Mouse (Mus musculus) heart, embryonic 14.5 days (tissue): ENCODE measurements around the gene Olfr441. TPM values are rescaled to one million over a fixed set of nuclear protein-coding genes. Genes with fewer than 3 reads are reported as not detected.
"Not testable (repeated sequence)": the region's sequence is repeated elsewhere in the genome, so short reads cannot be mapped to it uniquely, and the experiment has no call there.

Experiments
- ATAC-seq: fragments of 200-750 bp; cut with Nextera tagmentation; 2 replicates; pipeline ENCODE4 v1.8.0; 2017; ENCODE audit warnings: low read depth, moderate TSS enrichment; ENCODE audit not compliant: insufficient number of reproducible peaks, insufficient read depth, low FRiP score
- H3K27ac ChIP-seq, 2 experiments: fragments of 200-500 bp in 1 of 2; fragments of 300-500 bp in 1 of 2; sonication (generic) in 1 of 2; replicated peaks in 1 of 2; 2 replicates each; pipeline ENCODE4 v1.5.1; 2012 to 2014; ENCODE audit warnings: low read depth in 2 of 2, low read length in 2 of 2, control low read depth in 1 of 2, mild to moderate bottlenecking in 1 of 2, mixed read lengths in 1 of 2; ENCODE audit not compliant: control insufficient read depth in 1 of 2, insufficient read depth in 1 of 2
- H3K27me3 ChIP-seq: fragments of 300-500 bp; sonication (generic); 2 replicates; pipeline ENCODE4 v1.6.1; 2014; ENCODE audit warnings: mild to moderate bottlenecking, low read length, control low read depth; ENCODE audit not compliant: control insufficient read depth, insufficient read depth
- H3K36me3 ChIP-seq: fragments of 300-500 bp; sonication (generic); 2 replicates; pipeline ENCODE4 v1.6.1; 2014; ENCODE audit warnings: mild to moderate bottlenecking, control low read depth, low read length, mixed read lengths; ENCODE audit not compliant: control insufficient read depth, insufficient read depth
- H3K4me1 ChIP-seq, 2 experiments: fragments of 200-500 bp in 1 of 2; fragments of 300-500 bp in 1 of 2; sonication (generic) in 1 of 2; 2 replicates each; pipeline ENCODE4 v1.6.1; 2012 to 2014; ENCODE audit warnings: low read length in 2 of 2, control low read depth in 1 of 2, mixed read lengths in 1 of 2; ENCODE audit not compliant: control insufficient read depth in 2 of 2, insufficient read depth in 2 of 2
- H3K4me2 ChIP-seq: fragments of 300-500 bp; sonication (generic); 2 replicates; pipeline ENCODE4 v1.6.1; 2014; ENCODE audit warnings: mild to moderate bottlenecking, low read length
- H3K4me3 ChIP-seq, 2 experiments: fragments of 200-500 bp in 1 of 2; fragments of 300-500 bp in 1 of 2; sonication (generic) in 1 of 2; 2 replicates each; pipeline ENCODE4 v1.5.1; 2012 to 2014; ENCODE audit warnings: low read length in 2 of 2, mild to moderate bottlenecking in 2 of 2, control low read depth in 1 of 2, low read depth in 1 of 2, moderate library complexity in 1 of 2; ENCODE audit not compliant: control insufficient read depth in 1 of 2, insufficient read depth in 1 of 2
- H3K9ac ChIP-seq: fragments of 300-500 bp; sonication (generic); 2 replicates; pipeline ENCODE4 v1.6.1; 2014; ENCODE audit warnings: mild to moderate bottlenecking, low read length
- H3K9me3 ChIP-seq: fragments of 300-500 bp; sonication (generic); 2 replicates; pipeline ENCODE4 v1.6.1; 2016; ENCODE audit warnings: low read length, control low read depth; ENCODE audit not compliant: control insufficient read depth
- WGBS: fragments of 180-500 bp; shearing (Covaris S2); extraction: QIAGEN DNeasy Blood & Tissue Kit; methylation state at CpG from one replicate; pipeline ENCODE4 v1.1.7; 2014; 5-methylcytosine and 5-hydroxymethylcytosine counted together
- polyA plus RNA-seq: library from polyadenylated mRNA; unstranded; fragments of >200 nt; fragmentation: Nextera tagmentation; extraction: Ambion mirVana; gene quantifications from 2 replicates; pipeline ENCODE4 v1.2.1, GENCODE M21; 2014

Gene Olfr441
- polyA plus RNA-seq = not detected in 2 replicates

DNA sequence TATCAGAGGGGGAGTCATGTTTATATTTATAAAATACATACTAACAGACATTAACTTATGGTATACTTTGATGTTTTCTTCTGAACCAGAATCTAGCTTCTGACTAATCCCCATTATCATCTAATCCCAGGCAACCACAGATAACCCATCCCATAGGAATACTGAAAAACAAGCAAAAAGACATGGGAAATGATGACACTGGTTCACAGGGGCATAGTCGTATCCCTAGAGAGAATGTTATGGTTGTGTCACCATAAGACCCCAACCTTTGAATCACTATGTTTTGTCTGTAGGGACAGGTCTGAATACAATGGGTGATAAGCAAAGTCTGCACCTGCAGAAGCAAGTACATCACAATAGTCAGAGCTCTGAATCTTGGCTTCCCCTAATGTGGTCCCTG, at the start of gene Olfr441:
Olfr441 (plus strand) TSS at position 301 of the 400 bp plus-strand sequence.
- not testable (repeated sequence) for H3K36me3 ChIP-seq, ATAC-seq, H3K9ac ChIP-seq, H3K4me1 ChIP-seq, H3K4me3 ChIP-seq, H3K9me3 ChIP-seq, H3K4me2 ChIP-seq, H3K27ac ChIP-seq, H3K27me3 ChIP-seq
- 68% methylated on average over 1 of the region's 1 CpGs for WGBS

DNA sequence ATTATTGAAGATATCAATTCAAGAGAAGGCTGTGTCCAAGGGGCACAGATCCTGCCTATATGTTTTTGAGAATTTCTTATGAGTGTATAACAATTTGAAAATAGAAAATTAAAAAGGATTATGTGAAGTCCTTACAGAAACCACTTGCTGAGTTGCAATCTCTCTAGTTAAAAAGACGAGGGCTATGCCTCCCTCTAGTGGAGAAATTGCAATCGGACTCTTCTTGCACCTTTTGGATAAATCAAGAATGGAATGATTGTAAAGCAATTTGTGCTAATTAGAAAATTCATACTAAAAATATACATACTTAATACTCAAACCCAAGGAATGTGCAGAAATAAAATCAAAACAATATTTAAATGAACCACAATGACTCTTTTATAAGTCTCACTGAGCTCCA, 27.4 kb upstream of the Olfr441 start:
- 6% methylated on average over 2 of the region's 2 CpGs for WGBS
- ATAC-seq = no peak
- H3K4me2 ChIP-seq = no peak overlapping the region

DNA sequence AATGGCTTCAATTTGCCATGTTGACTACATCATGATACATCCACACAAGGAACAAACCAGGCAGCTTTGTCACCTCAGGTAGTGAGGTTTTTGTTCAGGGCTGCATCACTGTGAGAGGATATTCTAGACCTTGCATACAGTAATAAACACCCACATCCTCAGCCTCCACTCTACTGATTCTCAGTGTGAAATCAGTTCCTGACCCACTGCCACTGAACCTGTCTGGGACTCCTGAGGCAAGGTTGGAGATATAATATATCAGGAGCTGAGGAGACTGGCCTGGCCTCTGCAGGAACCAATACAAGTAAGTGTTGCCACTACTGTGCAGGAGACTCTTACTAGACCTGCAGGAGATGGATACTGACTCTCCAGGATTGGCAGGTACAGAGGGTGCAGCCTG, 24.8 kb upstream of the Olfr441 start:
- H3K9ac ChIP-seq, H3K27ac ChIP-seq, ATAC-seq, H3K4me1 ChIP-seq, H3K36me3 ChIP-seq, H3K9me3 ChIP-seq, H3K27me3 ChIP-seq, H3K4me3 ChIP-seq, H3K4me2 ChIP-seq: not testable (repeated sequence)

More for the DNA sequence above, 27.4 kb upstream of the Olfr441 start:
- H3K4me1 ChIP-seq = no peaks in the 10 kb centered on the region
- no peaks in the 10 kb centered on the region for H3K36me3 ChIP-seq
- no peaks in the 10 kb centered on the region for H3K9me3 ChIP-seq
- H3K27me3 ChIP-seq = no peaks in the 10 kb centered on the region
- no peak overlapping the region for H3K27ac ChIP-seq
- H3K4me3 ChIP-seq = no peak overlapping the region
- H3K9ac ChIP-seq = no peak overlapping the region

GRCm38 (mm10) chr6:43146267-43146666, 40.1 kb downstream of the Olfr441 start, which contains the start of gene Olfr237-ps1:
Gene Olfr237-ps1 (plus strand): TSS chr6:43146567.
- not testable (repeated sequence) for H3K9ac ChIP-seq, H3K27ac ChIP-seq, H3K4me1 ChIP-seq, H3K9me3 ChIP-seq, H3K4me2 ChIP-seq, H3K4me3 ChIP-seq, H3K36me3 ChIP-seq, ATAC-seq, H3K27me3 ChIP-seq
- WGBS = 73% methylated on average over 2 of the region's 2 CpGs

DNA sequence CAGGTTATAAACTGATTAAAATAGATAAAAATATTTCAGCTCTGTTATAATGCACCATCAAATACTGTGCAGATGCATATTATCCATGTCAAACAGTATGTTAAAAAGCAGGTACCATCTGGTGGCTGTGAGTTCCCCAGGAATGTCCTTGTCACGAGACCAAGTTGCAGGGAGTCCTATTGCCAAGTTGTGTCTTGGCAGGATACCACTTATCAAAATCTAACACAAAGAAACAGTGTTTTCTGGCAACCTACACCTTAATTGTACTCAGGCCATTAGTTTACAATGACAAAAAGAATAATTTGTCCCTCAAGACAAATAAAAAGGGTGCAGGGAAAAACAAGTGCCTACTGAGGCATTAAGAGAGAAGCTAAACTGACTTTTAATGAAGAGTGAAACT, 53.3 kb downstream of the Olfr441 start:
- Histone ChIP-seq H3K4me1 (no peaks in the 10 kb centered on the region), H3K4me3 (no peak overlapping the region), H3K9me3 (no peaks in the 10 kb centered on the region), H3K9ac (no peak overlapping the region), H3K4me2 (no peak overlapping the region), H3K36me3 (no peaks in the 10 kb centered on the region), H3K27ac (no peak overlapping the region), H3K27me3 (no peaks in the 10 kb centered on the region)
- no peak for ATAC-seq
- WGBS = 51% methylated on average over 1 of the region's 1 CpGs

DNA sequence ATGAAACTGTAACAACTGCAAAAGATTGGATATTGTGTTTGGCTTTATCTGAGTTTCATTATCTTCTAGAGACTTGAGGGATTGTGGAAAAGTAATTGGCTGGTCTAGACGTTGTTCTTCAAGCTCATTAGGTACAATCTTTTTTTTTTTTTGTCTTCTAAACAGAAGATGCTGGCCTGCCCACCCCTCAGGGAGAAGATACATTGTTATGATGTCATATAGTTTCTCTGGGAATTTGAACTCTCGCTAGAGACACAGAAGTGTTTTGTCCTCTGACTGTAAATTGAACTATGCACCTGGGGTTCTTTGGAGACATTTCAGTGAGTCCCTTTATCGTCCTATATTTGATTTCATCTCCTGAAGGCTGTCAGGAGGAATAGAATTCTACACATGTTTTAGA, 56.8 kb downstream of the Olfr441 start, which contains the start of gene Olfr437:
Olfr437 (plus strand) TSS at position 301 of the 400 bp plus-strand sequence.
- Histone ChIP-seq H3K4me2 (no peak within 1 kb of the TSS), H3K27ac (no peak within 1 kb of the TSS), H3K4me3 (no peak within 1 kb of the TSS), H3K36me3 (no peaks in the 10 kb centered on the region), H3K9ac (no peak within 1 kb of the TSS), H3K9me3 (no peaks in the 10 kb centered on the region), H3K4me1 (no peaks in the 10 kb centered on the region), H3K27me3 (no peaks in the 10 kb centered on the region)
- ATAC-seq = no peak
- WGBS = 54% methylated on average over 3 of the region's 3 CpGs

DNA sequence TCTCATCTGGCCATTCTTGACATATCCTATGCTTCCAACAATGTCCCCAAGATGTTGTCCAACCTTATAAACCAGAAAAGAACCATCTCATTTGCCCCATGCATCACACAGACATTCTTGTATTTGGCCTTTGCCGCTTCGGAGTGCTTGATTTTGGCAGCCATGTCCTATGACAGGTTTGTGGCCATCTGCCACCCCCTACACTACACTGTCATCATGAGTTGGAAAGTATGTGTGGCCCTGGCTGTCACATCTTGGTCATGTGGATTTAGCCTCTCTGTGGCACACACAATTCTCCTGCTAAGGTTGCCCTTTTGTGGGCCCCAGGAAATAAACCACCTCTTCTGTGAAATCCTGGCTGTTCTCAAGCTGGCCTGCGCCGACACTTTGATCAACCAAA, 61.1 kb downstream of the Olfr441 start:
- no peak overlapping the region for H3K27ac ChIP-seq
- H3K9me3 ChIP-seq = no peaks in the 10 kb centered on the region
- no peaks in the 10 kb centered on the region for H3K27me3 ChIP-seq
- no peaks in the 10 kb centered on the region for H3K4me1 ChIP-seq
- H3K4me2 ChIP-seq = no peak overlapping the region
- no peak for ATAC-seq
- no peaks in the 10 kb centered on the region for H3K36me3 ChIP-seq
- WGBS = 92% methylated on average over 4 of the region's 4 CpGs
- H3K9ac ChIP-seq = no peak overlapping the region
- no peak overlapping the region for H3K4me3 ChIP-seq
